Mouse (Mus musculus): ENCODE data around the gene Ear10.
"Not testable (repeated sequence)": the region's sequence is repeated elsewhere in the genome, so short reads cannot be mapped to it uniquely, and the experiment has no call there.

Gene Ear10

GRCm38 (mm10) chr14:43923459-43923858 lies at the start of gene Ear10:
Gene Ear10 (minus strand): TSS chr14:43923559.
- not testable (repeated sequence) for DNase-seq (ENCODE audit: low spot score in 2 of 2)

- DNase-seq (ENCODE audit: low spot score in 2 of 2): not testable (repeated sequence)
Measured at GRCm38 (mm10) chr14:43956769-43957168, 33.4 kb upstream of the Ear10 start, which contains the start of gene Ang5. Gene Ang5 (plus strand): TSS chr14:43957069.

GRCm38 (mm10) chr14:43955074-43955473 lies 31.7 kb upstream of the Ear10 start:
- DNase-seq (ENCODE audit: low spot score in 2 of 2): not testable (repeated sequence)

- not testable (repeated sequence) for DNase-seq (ENCODE audit: low spot score in 2 of 2)
Measured at GRCm38 (mm10) chr14:43953382-43953781, 30.0 kb upstream of the Ear10 start.

DNA sequence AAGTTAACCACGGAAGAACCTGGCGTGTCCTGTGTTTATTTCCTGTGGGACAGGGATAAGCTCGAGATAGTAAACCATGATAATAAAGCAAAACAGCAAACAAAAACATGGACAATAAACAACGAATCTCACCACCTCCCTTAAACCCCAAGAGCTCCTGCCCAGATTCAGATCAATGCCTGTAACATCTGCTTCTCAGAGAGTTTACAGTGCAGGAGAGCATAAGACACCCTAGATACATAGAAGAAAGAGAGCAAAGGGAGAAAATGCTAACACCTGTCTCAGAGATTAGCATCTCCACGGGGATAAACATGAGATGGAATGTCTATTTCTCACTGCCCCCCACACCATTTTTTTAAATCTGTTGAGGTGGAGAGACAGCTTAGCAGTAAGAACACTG lies 10.0 kb upstream of the Ear10 start:
- DNase-seq (ENCODE audit: low spot score in 2 of 2): not testable (repeated sequence)

DNA sequence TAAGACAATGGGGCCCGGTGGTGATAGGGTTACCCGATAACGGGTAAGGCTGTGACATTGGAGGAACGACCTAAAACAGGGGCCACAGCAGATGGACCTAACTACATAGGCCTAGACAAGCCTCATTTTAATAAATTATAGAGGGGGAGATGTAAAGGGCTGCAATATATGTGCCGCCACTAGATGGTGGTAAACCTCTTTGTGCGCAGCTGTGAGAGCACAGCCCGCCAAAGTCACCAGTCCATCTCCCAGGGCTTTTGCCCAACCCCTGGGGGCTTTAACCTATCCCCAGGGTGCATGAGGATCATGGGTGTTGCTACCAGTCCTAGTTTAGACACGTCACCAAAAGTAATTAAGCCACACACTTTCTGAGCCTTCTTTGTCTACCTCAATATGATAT lies 9.6 kb upstream of the Ear10 start:
- peak; percentile 1 to 2 for DNase-seq (ENCODE audit: low spot score in 2 of 2)

DNA sequence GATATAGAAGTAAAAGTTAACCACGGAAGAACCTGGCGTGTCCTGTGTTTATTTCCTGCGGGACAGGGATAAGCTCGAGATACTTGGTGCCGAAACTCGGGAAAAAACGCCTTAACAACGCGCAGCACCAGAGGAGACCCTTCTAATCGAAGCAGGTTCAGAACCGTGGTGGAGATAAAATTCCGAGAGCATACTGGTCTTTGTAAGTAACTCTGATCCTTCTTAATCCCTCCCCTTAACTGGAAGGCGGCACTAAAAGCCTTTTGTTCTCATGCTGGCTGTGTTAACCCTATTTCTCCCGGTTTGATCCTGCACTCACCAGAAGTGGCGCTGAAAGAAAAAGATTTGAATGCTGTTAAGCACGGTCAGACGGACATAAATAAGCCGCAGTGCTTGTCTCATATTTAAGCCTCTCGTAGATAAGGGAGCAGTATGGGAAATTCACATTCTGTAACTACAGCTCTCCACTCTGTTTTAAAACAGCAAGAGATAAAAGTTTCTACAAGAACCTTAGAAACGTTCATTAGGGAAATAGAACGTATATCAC lies 2.1 kb upstream of the Ear10 start:
- peak in 1 of 2 experiments; percentile 0 for DNase-seq (ENCODE audit: low spot score in 2 of 2)

GRCm38 (mm10) chr14:43924688-43925403 lies 1.5 kb upstream of the Ear10 start, which contains the start of gene Gm8113:
Gene Gm8113 (plus strand): TSS chr14:43925390.
- peak; percentile 3 to 45 for DNase-seq (ENCODE audit: low spot score in 2 of 2)

GRCm38 (mm10) chr14:43918214-43918613 lies 5.1 kb downstream of the Ear10 start:
- DNase-seq (ENCODE audit: low spot score in 2 of 2): not testable (repeated sequence)

DNA sequence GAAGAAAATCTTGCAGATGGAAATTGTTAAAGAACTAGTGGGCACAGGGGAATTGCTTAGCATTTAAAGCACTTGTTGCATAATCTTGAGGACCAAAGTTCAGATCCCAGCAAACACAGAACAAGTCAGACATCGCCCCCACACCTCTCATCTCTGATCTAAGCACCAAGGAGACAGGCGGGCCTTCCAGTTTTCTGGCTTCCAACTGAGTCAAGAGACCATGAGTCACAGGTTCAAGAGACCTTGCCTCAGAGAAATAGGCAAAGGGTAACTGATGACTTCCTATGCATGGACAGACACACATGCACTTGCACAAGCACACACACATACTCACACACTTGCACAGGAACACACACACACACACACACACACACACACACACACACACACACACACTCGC lies 24.8 kb downstream of the Ear10 start:
- DNase-seq (ENCODE audit: low spot score in 2 of 2): not testable (repeated sequence)

DNA sequence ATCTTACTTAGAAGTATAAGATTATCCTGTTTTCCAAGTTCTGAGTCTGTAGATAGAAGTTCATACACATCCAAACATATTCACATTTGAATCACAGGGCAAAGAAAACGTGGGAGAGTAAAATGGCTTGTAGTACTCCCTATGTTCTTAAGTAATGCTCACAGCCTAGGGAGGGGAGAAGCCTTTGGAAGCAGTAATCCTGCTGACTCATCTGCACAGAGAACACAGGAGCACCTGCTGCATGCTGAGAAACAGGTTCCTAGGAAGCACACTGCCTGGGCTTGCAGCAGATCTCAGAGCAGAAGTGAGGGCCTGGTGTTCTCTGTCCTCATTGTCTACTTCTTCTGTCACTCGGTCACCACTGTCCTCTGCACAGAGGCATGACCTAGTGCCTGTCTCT lies 28.0 kb downstream of the Ear10 start:
- DNase-seq (ENCODE audit: low spot score in 2 of 2): not testable (repeated sequence)

GRCm38 (mm10) chr14:43891288-43891687 lies 32.1 kb downstream of the Ear10 start:
- not testable (repeated sequence) for DNase-seq (ENCODE audit: low spot score in 2 of 2)

GRCm38 (mm10) chr14:43886235-43886634 lies 37.1 kb downstream of the Ear10 start:
- DNase-seq (ENCODE audit: low spot score in 2 of 2): not testable (repeated sequence)

DNA sequence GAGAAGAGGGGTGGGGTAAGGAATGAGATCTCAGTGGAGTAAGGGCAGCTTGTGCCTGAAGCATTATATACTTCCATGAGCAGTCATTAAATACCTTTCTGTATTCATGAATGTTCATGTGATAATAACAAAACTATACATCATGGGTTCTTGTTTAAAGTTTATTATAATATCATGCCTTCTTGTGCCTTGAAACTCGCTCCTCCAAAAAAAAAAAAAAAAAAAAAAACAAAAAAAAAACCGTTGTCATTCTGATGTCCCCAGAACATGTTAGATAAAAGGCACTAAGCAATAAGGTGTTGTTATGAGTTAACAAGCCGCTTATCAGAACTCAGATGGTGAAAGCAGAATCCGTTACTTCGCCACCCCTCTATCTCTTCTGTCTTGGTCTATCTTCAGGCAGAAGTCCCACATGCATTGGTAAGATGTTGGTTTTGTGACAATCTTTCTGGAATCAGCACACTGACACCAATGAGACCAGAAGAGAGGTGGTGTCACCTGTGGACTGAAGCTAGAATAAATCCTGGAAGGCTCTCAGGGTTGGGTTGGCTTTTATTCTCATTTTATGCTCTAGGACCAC lies 43.3 kb downstream of the Ear10 start:
- not testable (repeated sequence) for DNase-seq (ENCODE audit: low spot score in 2 of 2)

GRCm38 (mm10) chr14:43877789-43878188 lies 45.6 kb downstream of the Ear10 start:
- DNase-seq (ENCODE audit: low spot score in 2 of 2): not testable (repeated sequence)

- DNase-seq (ENCODE audit: low spot score in 2 of 2): not testable (repeated sequence)
Measured at GRCm38 (mm10) chr14:43875417-43875816, 47.9 kb downstream of the Ear10 start, which contains the start of gene Ear1. Gene Ear1 (minus strand): TSS chr14:43875517.

DNA sequence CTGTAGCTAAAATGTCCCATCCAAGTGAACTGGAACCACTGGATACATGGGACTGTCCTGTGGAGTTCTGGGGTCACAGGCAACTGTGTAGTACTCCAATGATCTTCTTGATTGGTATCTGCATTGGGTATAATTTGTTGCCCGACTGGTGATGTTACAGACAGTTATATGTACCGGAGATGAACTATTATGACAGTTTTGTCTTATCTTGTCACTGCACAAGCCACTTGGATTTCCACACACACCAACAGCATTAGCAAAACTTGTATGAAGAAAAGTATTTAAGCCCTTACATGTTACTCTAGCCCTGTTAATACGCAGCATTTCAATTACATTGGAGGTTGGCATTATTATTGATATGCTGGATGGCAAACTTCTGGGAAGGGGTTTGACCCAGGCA lies 48.5 kb downstream of the Ear10 start:
- not testable (repeated sequence) for DNase-seq (ENCODE audit: low spot score in 2 of 2)

Data from heart, adult 9 months (tissue).